Comparison of ENCODE assay signal across 10 mouse cellular contexts in the genomic region with DNA sequence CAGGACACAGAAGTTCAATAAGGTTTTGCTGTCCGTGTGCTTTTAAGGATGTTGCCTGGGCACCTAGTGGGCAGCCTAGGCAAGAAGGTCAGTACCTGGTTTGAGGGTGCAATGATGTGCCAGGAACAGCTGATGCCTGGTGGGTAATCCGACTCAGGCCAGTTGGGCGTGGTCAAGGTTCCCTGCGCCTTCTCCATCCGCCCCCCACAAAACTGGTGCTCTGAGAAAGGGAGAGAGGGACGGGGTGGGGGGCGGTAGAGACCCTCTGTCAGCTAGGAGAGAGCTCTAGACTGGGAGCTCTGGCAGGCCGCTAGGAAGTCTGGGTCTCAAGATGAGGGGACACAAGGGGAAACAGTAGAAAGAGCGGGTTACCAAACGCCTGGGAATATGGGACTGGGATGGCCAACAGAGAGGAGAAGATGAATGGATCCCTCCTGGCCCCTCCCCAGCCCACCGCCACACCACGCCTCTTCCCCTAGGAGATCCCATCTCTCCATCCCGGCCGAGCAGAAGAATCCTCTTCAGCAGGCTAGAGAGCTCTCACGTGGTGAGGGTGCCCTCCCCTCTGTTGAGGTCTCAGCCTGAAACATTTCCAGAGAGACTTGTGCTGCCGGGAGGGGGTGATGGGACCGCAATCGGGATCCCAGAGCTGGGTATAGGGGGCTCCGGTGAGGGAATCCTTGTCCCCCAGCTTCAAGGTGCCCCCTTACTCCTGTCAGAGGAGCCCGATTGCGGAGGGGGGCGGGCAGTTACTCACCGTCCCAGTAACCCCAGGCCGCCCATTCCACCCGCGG. TPM values are rescaled to one million over a fixed set of nuclear protein-coding genes. Genes with fewer than 3 reads are reported as not detected.
A peak's percentile ranks its signal among the peaks of the same experiment; 100 is the strongest.
DNase-seq lines count a peak whose midpoint lies in the region; ATAC-seq and TF ChIP-seq lines count a peak whose summit lies in the region.
"Had no signal": no experiment of that assay in that cellular context is flagged by ENCODE, and none has a peak within 500 bp of the region (broad histone marks: within the 10 kb centered on the region; RNA-seq: fewer than 3 reads in every experiment).

No protein-coding gene starts in this region.

- WGBS in kidney, embryonic 14.5 days, result 17% methylated on average over 24 of the region's 26 CpGs
- 49% methylated on average over 26 of the region's 26 CpGs for WGBS in kidney, adult 2 months
- WGBS in embryonic facial prominence, embryonic 11.5 days, result 18% methylated on average over 26 of the region's 26 CpGs
- WGBS in hindbrain, embryonic 12.5 days, result 16% methylated on average over 26 of the region's 26 CpGs
- WGBS in midbrain, embryonic 14.5 days, result 11% methylated on average over 26 of the region's 26 CpGs

- peaks cover 23% of the 10 kb centered on the region; the same call in 1 of the 2 replicates for H3K36me3 ChIP-seq in kidney, embryonic 14.5 days (ENCODE audit: control insufficient read depth, insufficient read depth, low read length)
- H3K36me3 ChIP-seq in kidney, adult 2 months (ENCODE audit: control insufficient read depth, insufficient read depth, low read length), result no peaks in the 10 kb centered on the region
- H3K36me3 ChIP-seq in embryonic facial prominence, embryonic 11.5 days (replicated peaks; ENCODE audit: control insufficient read depth, insufficient read depth, low read depth, low read length), result no peaks in the 10 kb centered on the region; the same call in 1 of the 2 replicates
- no peaks in the 10 kb centered on the region for H3K36me3 ChIP-seq in hindbrain, embryonic 12.5 days
- H3K36me3 ChIP-seq in midbrain, embryonic 14.5 days (ENCODE audit: control insufficient read depth, insufficient read depth, low read length), result no peaks in the 10 kb centered on the region

- H3K9ac ChIP-seq in kidney, embryonic 14.5 days (ENCODE audit: low read depth, low read length), result peak overlapping the region; percentile 35
- H3K9ac ChIP-seq in embryonic facial prominence, embryonic 11.5 days (replicated peaks; ENCODE audit: low read length), result peak overlapping the region; percentile 32
- peak overlapping the region; percentile 49 for H3K9ac ChIP-seq in hindbrain, embryonic 12.5 days
- H3K9ac ChIP-seq in midbrain, embryonic 14.5 days (replicated peaks; ENCODE audit: low read length), result no peak overlapping the region

- H3K4me1 ChIP-seq in kidney, embryonic 14.5 days (ENCODE audit: control insufficient read depth, insufficient read depth, low read length), result peaks cover 44% of the 10 kb centered on the region
- H3K4me1 ChIP-seq in kidney, adult 2 months (ENCODE audit: control insufficient read depth, insufficient read depth, low read length), result peaks cover 8% of the 10 kb centered on the region
- peaks cover 16% of the 10 kb centered on the region for H3K4me1 ChIP-seq in embryonic facial prominence, embryonic 11.5 days (ENCODE audit: control insufficient read depth, insufficient read depth, low read length)
- peaks cover 43% of the 10 kb centered on the region for H3K4me1 ChIP-seq in hindbrain, embryonic 12.5 days
- peaks cover 19% of the 10 kb centered on the region; the same call in 1 of the 2 replicates for H3K4me1 ChIP-seq in midbrain, embryonic 14.5 days (ENCODE audit: control insufficient read depth, insufficient read depth, low read length)

- TF ChIP-seq POLR2A in kidney, adult 2 months (IDR thresholded peaks at IDR 0.05; ENCODE audit: low read depth, low read length), result no peak

- H3K9me3 ChIP-seq in kidney, embryonic 14.5 days (ENCODE audit: control insufficient read depth, low read length), result no peaks in the 10 kb centered on the region
- no peaks in the 10 kb centered on the region for H3K9me3 ChIP-seq in embryonic facial prominence, embryonic 11.5 days (replicated peaks; ENCODE audit: control insufficient read depth, low read length)
- no peaks in the 10 kb centered on the region for H3K9me3 ChIP-seq in hindbrain, embryonic 12.5 days (replicated peaks)
- H3K9me3 ChIP-seq in midbrain, embryonic 14.5 days (ENCODE audit: control insufficient read depth, low read length), result no peaks in the 10 kb centered on the region

- DNase-seq in kidney, adult 2 months, result no peak
- no peak for DNase-seq in embryonic facial prominence, embryonic 11.5 days (ENCODE audit: low spot score)
- no peak for DNase-seq in midbrain, embryonic 14.5 days
- DNase-seq in left cerebral cortex, adult 9 months (ENCODE audit: low spot score in 2 of 2), result no peak
- DNase-seq: cerebellum, postnatal 25 days had no signal

- H3K27me3 ChIP-seq in kidney, embryonic 14.5 days (ENCODE audit: control insufficient read depth, insufficient read depth, low read length), result no peaks in the 10 kb centered on the region
- no peaks in the 10 kb centered on the region for H3K27me3 ChIP-seq in kidney, adult 2 months (replicated peaks; ENCODE audit: control insufficient read depth, insufficient read depth, low read length)
- H3K27me3 ChIP-seq in embryonic facial prominence, embryonic 11.5 days (ENCODE audit: control insufficient read depth, insufficient read depth, low read length), result no peaks in the 10 kb centered on the region
- H3K27me3 ChIP-seq in hindbrain, embryonic 12.5 days, result peaks cover 23% of the 10 kb centered on the region
- peaks cover 13% of the 10 kb centered on the region; the same call in 1 of the 2 replicates for H3K27me3 ChIP-seq in midbrain, embryonic 14.5 days (ENCODE audit: control insufficient read depth, insufficient read depth, low read length)

- peak overlapping the region; percentile 18; the same call in 1 of the 2 replicates for H3K4me3 ChIP-seq in kidney, embryonic 14.5 days (ENCODE audit: low read length)
- no peak overlapping the region for H3K4me3 ChIP-seq in kidney, adult 2 months (ENCODE audit: insufficient read depth, low read depth, low read length)
- peak overlapping the region; percentile 20 for H3K4me3 ChIP-seq in embryonic facial prominence, embryonic 11.5 days (ENCODE audit: low read depth, low read length)
- H3K4me3 ChIP-seq in hindbrain, embryonic 12.5 days, result peak overlapping the region; percentile 13
- no peak overlapping the region for H3K4me3 ChIP-seq in midbrain, embryonic 14.5 days (replicated peaks; ENCODE audit: low read depth, low read length)

- TF ChIP-seq CTCF in kidney, adult 2 months (conservative IDR thresholded peaks at IDR 0.05; ENCODE audit: insufficient read depth, insufficient read length, low read depth, low read length), result no peak

- peak overlapping the region; percentile 41 for H3K4me2 ChIP-seq in kidney, embryonic 14.5 days (replicated peaks; ENCODE audit: low read depth, low read length)
- peak overlapping the region; percentile 36 for H3K4me2 ChIP-seq in embryonic facial prominence, embryonic 11.5 days (ENCODE audit: low read depth, low read length)
- H3K4me2 ChIP-seq in hindbrain, embryonic 12.5 days (replicated peaks), result peak overlapping the region; percentile 41
- peak overlapping the region; percentile 27 for H3K4me2 ChIP-seq in midbrain, embryonic 14.5 days (ENCODE audit: low read length)

- H3K27ac ChIP-seq in kidney, embryonic 14.5 days (ENCODE audit: low read depth, low read length), result no peak overlapping the region
- H3K27ac ChIP-seq in kidney, adult 2 months (ENCODE audit: insufficient read depth, low read depth, low read length), result no peak overlapping the region
- H3K27ac ChIP-seq in embryonic facial prominence, embryonic 11.5 days (replicated peaks; ENCODE audit: low read depth, low read length), result no peak overlapping the region
- H3K27ac ChIP-seq in hindbrain, embryonic 12.5 days, result no peak overlapping the region
- H3K27ac ChIP-seq in midbrain, embryonic 14.5 days (replicated peaks; ENCODE audit: low read depth, low read length), result no peak overlapping the region

- no peak for ATAC-seq in kidney, embryonic 14.5 days (ENCODE audit: low FRiP score, low TSS enrichment)
- ATAC-seq in embryonic facial prominence, embryonic 11.5 days (replicated peaks; ENCODE audit: insufficient number of reproducible peaks, low FRiP score, low TSS enrichment, low read depth), result no peak
- ATAC-seq in hindbrain, embryonic 12.5 days (ENCODE audit: low FRiP score), result 0 out of 2 replicates have a peak, but pooled peaks have one; percentile 9
- no peak for ATAC-seq in midbrain, embryonic 14.5 days (ENCODE audit: low FRiP score, low TSS enrichment)
- ATAC-seq in granulocyte monocyte progenitor cell, adult 5-6 weeks (replicated peaks; ENCODE audit: poor library complexity, severe bottlenecking), result no peak
- no peak for ATAC-seq in inflammation-experienced regulatory T-cells, adult 6 months

RNA-seq across cellular contexts. Expression of gene Pcolce, which starts 5.5 kb away (rescaled TPM):
- polyA plus RNA-seq in kidney, embryonic 14.5 days (2014; fragmentation: Nextera tagmentation; extraction: Ambion mirVana), result 96.0 and 97.6 TPM in 2 replicates
- polyA plus RNA-seq in kidney, adult 2 months (2012; rRNA removed), result 160 and 179 TPM in 2 replicates
- polyA plus RNA-seq in embryonic facial prominence, embryonic 11.5 days (2014; fragmentation: Nextera tagmentation; extraction: Ambion mirVana), result 133 and 142 TPM in 2 replicates
- 66.6 and 82.5 TPM in 2 replicates for polyA plus RNA-seq in hindbrain, embryonic 12.5 days (2016; fragmentation: Nextera tagmentation; extraction: Ambion mirVana)
- 3.0 and 11.7 TPM in 2 replicates for polyA plus RNA-seq in midbrain, embryonic 14.5 days (2014; fragmentation: Nextera tagmentation; extraction: Ambion mirVana)
- not detected in 2 replicates for total RNA-seq in granulocyte monocyte progenitor cell, adult 5-6 weeks (2014; fragmentation: Nextera tagmentation)
- 0.62 TPM in 1 of 2 replicates, not detected in the other for total RNA-seq in granulocyte monocyte progenitor cell, adult 5-6 weeks (2017)
- under 1 TPM in 2 of 3 experiments, not detected in 1; 0.40 to 0.80 TPM for polyA plus RNA-seq in inflammation-experienced regulatory T-cells, adult 6 months (2017; shearing (Covaris generic))
- total RNA-seq: megakaryocyte progenitor cell, adult 5-6 weeks had no signal

RNA-seq across cellular contexts. Expression of gene Mospd3, which starts 7.2 kb away (rescaled TPM):
- polyA plus RNA-seq in kidney, embryonic 14.5 days (2014; fragmentation: Nextera tagmentation; extraction: Ambion mirVana), result 25.4 and 27.6 TPM in 2 replicates
- 84.2 and 86.6 TPM in 2 replicates for polyA plus RNA-seq in kidney, adult 2 months (2012; rRNA removed)
- 17.4 and 19.4 TPM in 2 replicates for polyA plus RNA-seq in embryonic facial prominence, embryonic 11.5 days (2014; fragmentation: Nextera tagmentation; extraction: Ambion mirVana)
- polyA plus RNA-seq in hindbrain, embryonic 12.5 days (2016; fragmentation: Nextera tagmentation; extraction: Ambion mirVana), result 38.7 and 40.0 TPM in 2 replicates
- 67.2 and 83.9 TPM in 2 replicates for polyA plus RNA-seq in midbrain, embryonic 14.5 days (2014; fragmentation: Nextera tagmentation; extraction: Ambion mirVana)
- 146 and 159 TPM in 2 replicates for total RNA-seq in granulocyte monocyte progenitor cell, adult 5-6 weeks (2014; fragmentation: Nextera tagmentation)
- total RNA-seq in granulocyte monocyte progenitor cell, adult 5-6 weeks (2017), result 4.0 and 7.4 TPM in 2 replicates
- 10 to 100 TPM; 24.5 to 34.8 (median 31.0) TPM for polyA plus RNA-seq in inflammation-experienced regulatory T-cells, adult 6 months (2017; shearing (Covaris generic))

RNA-seq across cellular contexts. Expression of gene Fbxo24, which starts 20.7 kb away (rescaled TPM):
- not detected in 2 replicates for polyA plus RNA-seq in kidney, embryonic 14.5 days (2014; fragmentation: Nextera tagmentation; extraction: Ambion mirVana)
- 0.20 and 0.41 TPM in 2 replicates for polyA plus RNA-seq in kidney, adult 2 months (2012; rRNA removed)
- 0.13 TPM in 1 of 2 replicates, not detected in the other for polyA plus RNA-seq in embryonic facial prominence, embryonic 11.5 days (2014; fragmentation: Nextera tagmentation; extraction: Ambion mirVana)
- polyA plus RNA-seq in hindbrain, embryonic 12.5 days (2016; fragmentation: Nextera tagmentation; extraction: Ambion mirVana), result 0.23 and 0.25 TPM in 2 replicates
- polyA plus RNA-seq in midbrain, embryonic 14.5 days (2014; fragmentation: Nextera tagmentation; extraction: Ambion mirVana), result 0.09 and 0.18 TPM in 2 replicates
- total RNA-seq in granulocyte monocyte progenitor cell, adult 5-6 weeks (2014; fragmentation: Nextera tagmentation), result not detected in 2 replicates
- not detected in 2 replicates for total RNA-seq in granulocyte monocyte progenitor cell, adult 5-6 weeks (2017)
- polyA plus RNA-seq in inflammation-experienced regulatory T-cells, adult 6 months (2017; shearing (Covaris generic)), result under 1 TPM in 2 of 3 experiments, not detected in 1; 0.33 to 0.67 TPM

RNA-seq across cellular contexts. Expression of gene Lrch4, which starts 20.9 kb away (rescaled TPM):
- 37.6 and 43.2 TPM in 2 replicates for polyA plus RNA-seq in kidney, embryonic 14.5 days (2014; fragmentation: Nextera tagmentation; extraction: Ambion mirVana)
- polyA plus RNA-seq in kidney, adult 2 months (2012; rRNA removed), result 39.4 and 45.5 TPM in 2 replicates
- 28.4 and 30.0 TPM in 2 replicates for polyA plus RNA-seq in embryonic facial prominence, embryonic 11.5 days (2014; fragmentation: Nextera tagmentation; extraction: Ambion mirVana)
- polyA plus RNA-seq in hindbrain, embryonic 12.5 days (2016; fragmentation: Nextera tagmentation; extraction: Ambion mirVana), result 32.4 and 34.3 TPM in 2 replicates
- polyA plus RNA-seq in midbrain, embryonic 14.5 days (2014; fragmentation: Nextera tagmentation; extraction: Ambion mirVana), result 18.1 and 21.9 TPM in 2 replicates
- 57.4 and 73.0 TPM in 2 replicates for total RNA-seq in granulocyte monocyte progenitor cell, adult 5-6 weeks (2014; fragmentation: Nextera tagmentation)
- total RNA-seq in granulocyte monocyte progenitor cell, adult 5-6 weeks (2017), result 34.6 and 42.2 TPM in 2 replicates
- polyA plus RNA-seq in inflammation-experienced regulatory T-cells, adult 6 months (2017; shearing (Covaris generic)), result 10 to 100 TPM; 57.9 to 66.2 (median 65.6) TPM

RNA-seq across cellular contexts. Expression of gene Gm20605, which starts 20.9 kb away (rescaled TPM):
- polyA plus RNA-seq in kidney, embryonic 14.5 days (2014; fragmentation: Nextera tagmentation; extraction: Ambion mirVana), result 5.7 and 12.5 TPM in 2 replicates
- polyA plus RNA-seq in kidney, adult 2 months (2012; rRNA removed), result 12.2 and 19.8 TPM in 2 replicates
- 3.7 and 4.8 TPM in 2 replicates for polyA plus RNA-seq in embryonic facial prominence, embryonic 11.5 days (2014; fragmentation: Nextera tagmentation; extraction: Ambion mirVana)
- 8.3 and 10.8 TPM in 2 replicates for polyA plus RNA-seq in hindbrain, embryonic 12.5 days (2016; fragmentation: Nextera tagmentation; extraction: Ambion mirVana)
- 4.4 and 6.0 TPM in 2 replicates for polyA plus RNA-seq in midbrain, embryonic 14.5 days (2014; fragmentation: Nextera tagmentation; extraction: Ambion mirVana)
- 13.2 and 16.4 TPM in 2 replicates for total RNA-seq in granulocyte monocyte progenitor cell, adult 5-6 weeks (2014; fragmentation: Nextera tagmentation)
- 0.62 and 3.6 TPM in 2 replicates for total RNA-seq in granulocyte monocyte progenitor cell, adult 5-6 weeks (2017)
- 10 to 100 TPM in 2 of 3 experiments, 1 to 10 TPM in 1; 8.6 to 14.1 (median 13.3) TPM for polyA plus RNA-seq in inflammation-experienced regulatory T-cells, adult 6 months (2017; shearing (Covaris generic))

Comparison
In these comparisons a context has a peak if more than half of its experiments do, and no peak if none do; other contexts are left out.
1. H3K4me3 ChIP-seq: peak in kidney, embryonic 14.5 days (single experiment), embryonic facial prominence, embryonic 11.5 days (single experiment) and hindbrain, embryonic 12.5 days (single experiment); none in kidney, adult 2 months (single experiment) and midbrain, embryonic 14.5 days (single experiment).
2. Peak in every context shown above with its lines, with median percentiles within 50 percentile points of each other: H3K4me2 ChIP-seq.